Mouse (Mus musculus) activated CD4-positive, CD25-positive, alpha-beta regulatory T cell (primary cell): ENCODE measurements around the gene Olfr1143. TPM values are rescaled to one million over a fixed set of nuclear protein-coding genes. Genes with fewer than 3 reads are reported as not detected.

Source experiments
- polyA plus RNA-seq, 2 experiments: library from polyadenylated mRNA; unstranded; fragments of 100-300 nt; shearing (Covaris generic); gene quantifications; one replicate each; pipeline ENCODE4 v1.2.1; 2017

Olfr1143 gene
- not detected for polyA plus RNA-seq

GRCm38 (mm10) chr2:87800292-87800691, at the start of gene Olfr1143:
Gene Olfr1143 (plus strand): TSS chr2:87800592.

GRCm38 (mm10) chr2:87753891-87754290, 46.5 kb upstream of the Olfr1143 start, which contains the start of gene Olfr1141:
Gene Olfr1141 (minus strand): TSS chr2:87753991.

GRCm38 (mm10) chr2:87779183-87779582, 21.2 kb upstream of the Olfr1143 start, which contains the start of gene Olfr152:
Gene Olfr152 (plus strand): TSS chr2:87779483.

GRCm38 (mm10) chr2:87809522-87809921, 9.1 kb downstream of the Olfr1143 start, which contains the start of gene Olfr1145:
Gene Olfr1145 (plus strand): TSS chr2:87809822.

GRCm38 (mm10) chr2:87830233-87830632, 29.8 kb downstream of the Olfr1143 start, which contains the start of gene Olfr1148:
Gene Olfr1148 (plus strand): TSS chr2:87830533.

GRCm38 (mm10) chr2:87843693-87844092, 43.3 kb downstream of the Olfr1143 start, which contains the start of gene Olfr1150-ps1:
Gene Olfr1150-ps1 (plus strand): TSS chr2:87843993.

Other genes with a start within 250 kb of the Olfr1143 start
- not detected for gene Olfr1129, start 226.7 kb upstream of the Olfr1143 start, polyA plus RNA-seq
- not detected for gene Olfr1130, start 194.4 kb upstream of the Olfr1143 start, polyA plus RNA-seq
- under 1 TPM in 1 of 2 experiments, not detected in 1; 0.23 TPM for gene Olfr1131, start 173.5 kb upstream of the Olfr1143 start, polyA plus RNA-seq
- gene Olfr1132, start 163.1 kb upstream of the Olfr1143 start, polyA plus RNA-seq = under 1 TPM in 1 of 2 experiments, not detected in 1; 0.25 TPM
- under 1 TPM in 1 of 2 experiments, not detected in 1; 0.53 TPM for gene Olfr1133, start 153.2 kb upstream of the Olfr1143 start, polyA plus RNA-seq
- not detected for gene Olfr1134, start 142.1 kb upstream of the Olfr1143 start, polyA plus RNA-seq
- not detected for gene Olfr1135, start 126.9 kb upstream of the Olfr1143 start, polyA plus RNA-seq
- not detected for gene Olfr1136, start 106.6 kb upstream of the Olfr1143 start, polyA plus RNA-seq
- not detected for gene Olfr1137, start 87.4 kb upstream of the Olfr1143 start, polyA plus RNA-seq
- under 1 TPM in 1 of 2 experiments, not detected in 1; 0.11 TPM for gene Olfr1138, start 60.6 kb upstream of the Olfr1143 start, polyA plus RNA-seq
- under 1 TPM in 1 of 2 experiments, not detected in 1; 0.31 TPM for gene Olfr1140, start 56.8 kb upstream of the Olfr1143 start, polyA plus RNA-seq
- gene Olfr1141, start 46.6 kb upstream of the Olfr1143 start, polyA plus RNA-seq = not detected
- gene Olfr152, start 21.1 kb upstream of the Olfr1143 start, polyA plus RNA-seq = not detected
- not detected for gene Olfr1145, start 9.2 kb downstream of the Olfr1143 start, polyA plus RNA-seq
- gene Olfr1148, start 29.9 kb downstream of the Olfr1143 start, polyA plus RNA-seq = under 1 TPM; 0.27 to 0.42 TPM
- not detected for gene Olfr1150-ps1, start 43.4 kb downstream of the Olfr1143 start, polyA plus RNA-seq
- under 1 TPM in 1 of 2 experiments, not detected in 1; 0.45 TPM for gene Olfr1151, start 55.3 kb downstream of the Olfr1143 start, polyA plus RNA-seq
- under 1 TPM in 1 of 2 experiments, not detected in 1; 0.06 TPM for gene Olfr1152, start 65.9 kb downstream of the Olfr1143 start, polyA plus RNA-seq
- under 1 TPM in 1 of 2 experiments, not detected in 1; 0.22 TPM for gene Olfr1153, start 94.4 kb downstream of the Olfr1143 start, polyA plus RNA-seq
- under 1 TPM in 1 of 2 experiments, not detected in 1; 0.20 TPM for gene Olfr1154, start 104.6 kb downstream of the Olfr1143 start, polyA plus RNA-seq
- gene Olfr1155, start 144.5 kb downstream of the Olfr1143 start, polyA plus RNA-seq = not detected
- gene Olfr1156, start 152.5 kb downstream of the Olfr1143 start, polyA plus RNA-seq = under 1 TPM; 0.06 to 0.07 TPM
- gene Olfr1157, start 167.7 kb downstream of the Olfr1143 start, polyA plus RNA-seq = under 1 TPM in 1 of 2 experiments, not detected in 1; 0.08 TPM
- not detected for gene Olfr74, start 174.1 kb downstream of the Olfr1143 start, polyA plus RNA-seq
- not detected for gene Olfr1158, start 189.5 kb downstream of the Olfr1143 start, polyA plus RNA-seq
- gene Olfr1160, start 207.7 kb downstream of the Olfr1143 start, polyA plus RNA-seq = not detected
- gene Olfr1161, start 222.2 kb downstream of the Olfr1143 start, polyA plus RNA-seq = under 1 TPM in 1 of 2 experiments, not detected in 1; 0.41 TPM
- gene Olfr73, start 237.1 kb downstream of the Olfr1143 start, polyA plus RNA-seq = under 1 TPM in 1 of 2 experiments, not detected in 1; 0.11 TPM